Mouse (Mus musculus): ENCODE data around the gene Ctnnbl1. TPM values are rescaled to one million over a fixed set of nuclear protein-coding genes. Genes with fewer than 3 reads are reported as not detected.

Gene Ctnnbl1
- polyA plus RNA-seq, 1 experiment from 2014 or later = 89.4 TPM

DNA sequence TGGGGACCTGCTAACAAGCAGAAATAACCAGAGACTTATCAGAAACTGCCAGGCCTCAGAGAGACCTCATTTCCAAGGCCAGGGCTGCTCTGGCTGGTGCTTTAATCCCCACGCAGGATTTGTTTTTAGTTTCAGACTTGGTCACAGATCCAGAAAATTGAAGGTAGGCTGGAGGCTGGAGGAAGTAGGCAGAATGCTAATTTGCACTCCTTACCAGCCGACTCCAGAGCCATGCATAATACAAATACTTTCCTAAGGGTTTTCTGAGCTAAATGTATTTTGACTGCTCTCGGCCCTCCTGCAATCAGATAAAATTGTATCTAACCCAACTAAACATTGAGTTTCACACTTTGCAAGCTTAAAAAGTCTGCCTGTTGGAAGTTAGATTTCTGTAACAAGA, 67.2 kb downstream of the Ctnnbl1 start:
- H3K36me3 ChIP-seq (ENCODE audit: control insufficient read depth, insufficient read depth, low read length) = no peaks in the 10 kb centered on the region
- H3K27me3 ChIP-seq (replicated peaks; ENCODE audit: control insufficient read depth, insufficient read depth, low read length) = no peaks in the 10 kb centered on the region
- WGBS = 51% methylated on average over 3 of the region's 3 CpGs
- H3K27ac ChIP-seq (ENCODE audit: low read depth, low read length) = no peak overlapping the region
- no peak overlapping the region for H3K4me3 ChIP-seq (ENCODE audit: low read depth, low read length)
- H3K9me3 ChIP-seq (replicated peaks; ENCODE audit: control insufficient read depth, low read length) = no peaks in the 10 kb centered on the region
- ATAC-seq (no peak), DNase-seq (ENCODE audit: low spot score) (no peak)
- peaks cover 30% of the 10 kb centered on the region for H3K4me1 ChIP-seq (ENCODE audit: control insufficient read depth, insufficient read depth, low read length)
- no peak overlapping the region for H3K4me2 ChIP-seq (ENCODE audit: low read length)
- H3K9ac ChIP-seq (ENCODE audit: low read length) = no peak overlapping the region

DNA sequence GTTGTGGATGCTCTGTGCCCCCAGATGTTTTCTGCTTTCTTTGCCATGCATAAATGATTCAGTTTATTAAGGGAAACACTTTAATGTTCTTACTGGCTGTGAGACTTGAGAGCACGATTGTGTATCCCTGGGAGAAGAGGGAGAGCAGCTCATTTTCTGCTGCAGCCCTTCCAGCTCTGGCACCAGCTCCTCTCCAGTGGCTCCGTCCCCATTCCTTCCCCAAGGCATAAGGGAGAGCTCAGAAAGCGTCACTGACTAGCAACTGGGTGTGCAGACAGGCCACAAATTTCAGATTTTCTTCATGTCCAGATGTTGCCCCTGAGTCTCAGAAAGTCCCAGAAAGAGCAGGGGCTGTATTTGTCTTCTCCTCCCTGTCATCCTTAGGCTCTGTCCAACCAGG, 67.9 kb downstream of the Ctnnbl1 start:
- no peak overlapping the region for H3K9ac ChIP-seq (ENCODE audit: low read length)
- no peaks in the 10 kb centered on the region for H3K9me3 ChIP-seq (replicated peaks; ENCODE audit: control insufficient read depth, low read length)
- no peaks in the 10 kb centered on the region; the same call in 1 of the 2 replicates for H3K36me3 ChIP-seq (ENCODE audit: control insufficient read depth, insufficient read depth, low read length)
- 59% methylated on average over 3 of the region's 3 CpGs for WGBS
- H3K27me3 ChIP-seq (replicated peaks; ENCODE audit: control insufficient read depth, insufficient read depth, low read length) = no peaks in the 10 kb centered on the region
- H3K4me3 ChIP-seq (ENCODE audit: low read depth, low read length) = no peak overlapping the region
- no peak overlapping the region for H3K4me2 ChIP-seq (ENCODE audit: low read length)
- H3K27ac ChIP-seq (ENCODE audit: low read depth, low read length) = no peak overlapping the region
- H3K4me1 ChIP-seq (ENCODE audit: control insufficient read depth, insufficient read depth, low read length) = peaks cover 30% of the 10 kb centered on the region
- ATAC-seq (no peak), DNase-seq (ENCODE audit: low spot score) (no peak)

DNA sequence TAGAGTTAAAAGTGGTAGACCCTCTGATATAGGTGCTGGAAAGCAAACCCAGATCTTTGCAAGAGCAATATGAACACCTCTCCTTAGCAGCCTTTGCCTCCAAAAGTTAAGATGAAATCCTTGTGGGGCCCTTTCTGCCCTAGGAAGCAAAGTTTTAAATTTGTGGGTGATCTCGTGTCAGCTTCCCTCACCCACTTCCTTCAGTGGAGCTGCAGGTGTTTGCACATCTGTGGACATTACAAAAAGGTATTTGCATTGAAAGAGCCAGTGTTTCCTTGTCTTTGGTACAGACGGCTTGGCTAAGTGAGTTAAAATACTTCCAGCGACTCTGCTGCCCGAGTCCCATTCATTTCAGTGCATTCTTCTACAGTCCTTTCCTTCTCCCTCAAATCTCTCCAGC, 69.9 kb downstream of the Ctnnbl1 start:
- 23% methylated on average over 4 of the region's 4 CpGs for WGBS

DNA sequence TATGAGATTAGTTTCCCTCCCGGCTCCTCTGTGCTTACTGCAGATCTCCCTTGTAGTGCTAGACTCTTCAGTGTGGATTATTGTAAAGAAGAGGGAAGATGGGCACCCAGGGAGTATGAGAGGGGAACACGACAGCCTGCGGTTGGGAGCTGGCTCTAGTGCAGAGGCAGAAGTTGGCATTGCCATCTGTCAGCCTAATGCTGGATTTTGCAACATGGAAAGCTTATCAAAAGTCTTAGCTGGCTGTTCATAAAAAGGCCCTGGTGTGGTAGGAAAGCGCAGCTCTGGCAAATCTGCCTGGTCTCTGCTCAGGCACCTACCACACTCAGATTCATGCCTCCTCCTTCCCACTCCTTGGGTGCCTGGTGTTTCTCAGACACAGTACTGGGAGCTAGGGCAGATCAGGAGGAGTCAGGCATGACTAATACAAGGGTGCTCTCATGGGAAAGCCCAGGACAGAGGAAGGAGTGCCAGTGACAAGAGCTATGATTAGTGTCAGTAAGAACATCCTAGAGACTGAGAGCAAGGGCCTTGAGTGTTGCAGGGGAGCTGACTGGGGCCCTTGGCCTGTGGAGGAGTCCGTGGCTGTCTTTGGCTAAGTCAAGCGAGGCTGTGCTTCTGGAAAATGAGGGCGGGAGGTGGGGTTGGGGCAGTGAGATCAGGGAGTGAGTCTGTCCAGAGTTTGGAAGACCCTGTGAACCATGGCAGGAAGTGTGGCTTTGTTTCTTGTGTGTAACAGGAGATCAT, 70.6 kb downstream of the Ctnnbl1 start:
- Histone ChIP-seq H3K4me2 (ENCODE audit: low read length) (no peak overlapping the region), H3K9ac (ENCODE audit: low read length) (no peak overlapping the region), H3K9me3 (replicated peaks; ENCODE audit: control insufficient read depth, low read length) (no peaks in the 10 kb centered on the region), H3K4me3 (ENCODE audit: low read depth, low read length) (no peak overlapping the region), H3K4me1 (ENCODE audit: control insufficient read depth, insufficient read depth, low read length) (peaks cover 9% of the 10 kb centered on the region), H3K36me3 (ENCODE audit: control insufficient read depth, insufficient read depth, low read length) (peaks cover 10% of the 10 kb centered on the region), H3K27ac (ENCODE audit: low read depth, low read length) (no peak overlapping the region), H3K27me3 (replicated peaks; ENCODE audit: control insufficient read depth, insufficient read depth, low read length) (no peaks in the 10 kb centered on the region)
- ATAC-seq (no peak), DNase-seq (ENCODE audit: low spot score) (no peak)
- 45% methylated on average over 7 of the region's 7 CpGs for WGBS

More for the DNA sequence above, 69.9 kb downstream of the Ctnnbl1 start:
- Histone ChIP-seq H3K36me3 (ENCODE audit: control insufficient read depth, insufficient read depth, low read length) (peaks cover 4% of the 10 kb centered on the region), H3K27ac (ENCODE audit: low read depth, low read length) (no peak overlapping the region), H3K27me3 (replicated peaks; ENCODE audit: control insufficient read depth, insufficient read depth, low read length) (no peaks in the 10 kb centered on the region), H3K4me1 (ENCODE audit: control insufficient read depth, insufficient read depth, low read length) (peaks cover 16% of the 10 kb centered on the region), H3K4me2 (ENCODE audit: low read length) (no peak overlapping the region), H3K9ac (ENCODE audit: low read length) (no peak overlapping the region), H3K4me3 (ENCODE audit: low read depth, low read length) (no peak overlapping the region), H3K9me3 (replicated peaks; ENCODE audit: control insufficient read depth, low read length) (no peaks in the 10 kb centered on the region)
- ATAC-seq (no peak), DNase-seq (ENCODE audit: low spot score) (no peak)

DNA sequence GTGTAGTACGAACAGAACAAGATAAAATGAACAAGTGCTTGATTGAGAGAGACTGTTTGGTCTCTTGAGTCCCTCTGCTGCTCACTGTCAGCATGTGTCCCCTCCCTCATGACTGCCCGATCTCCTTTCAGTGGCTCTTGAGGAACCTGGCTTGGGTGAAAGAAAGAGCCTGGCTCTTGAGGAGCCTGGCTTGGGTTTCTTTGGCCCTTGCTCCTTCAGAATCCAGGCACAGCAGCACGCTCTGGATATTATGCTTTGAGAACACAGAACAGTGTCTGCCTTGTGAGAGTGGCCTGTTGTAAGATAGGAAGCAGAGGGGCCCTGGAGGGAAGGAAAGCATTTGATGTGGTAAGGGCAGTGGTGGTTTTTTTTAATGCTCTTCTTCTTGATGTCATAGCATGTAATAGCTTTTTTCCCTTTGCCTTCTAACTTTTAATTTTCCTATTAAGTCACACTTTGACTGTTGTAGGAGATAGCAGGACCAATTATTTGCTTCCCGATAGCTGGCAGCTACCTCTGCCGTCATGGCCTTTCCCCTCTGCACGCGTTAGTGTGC, 71.2 kb downstream of the Ctnnbl1 start:
- H3K4me2 ChIP-seq (ENCODE audit: low read length) = no peak overlapping the region
- no peaks in the 10 kb centered on the region for H3K9me3 ChIP-seq (replicated peaks; ENCODE audit: control insufficient read depth, low read length)
- peaks cover 10% of the 10 kb centered on the region for H3K36me3 ChIP-seq (ENCODE audit: control insufficient read depth, insufficient read depth, low read length)
- DNase-seq (ENCODE audit: low spot score) (no peak), ATAC-seq (no peak)
- H3K9ac ChIP-seq (ENCODE audit: low read length) = no peak overlapping the region
- H3K4me1 ChIP-seq (ENCODE audit: control insufficient read depth, insufficient read depth, low read length) = peaks cover 7% of the 10 kb centered on the region; the same call in 1 of the 2 replicates
- 59% methylated on average over 7 of the region's 7 CpGs for WGBS
- no peak overlapping the region for H3K4me3 ChIP-seq (ENCODE audit: low read depth, low read length)
- H3K27ac ChIP-seq (ENCODE audit: low read depth, low read length) = no peak overlapping the region
- H3K27me3 ChIP-seq (replicated peaks; ENCODE audit: control insufficient read depth, insufficient read depth, low read length) = no peaks in the 10 kb centered on the region

DNA sequence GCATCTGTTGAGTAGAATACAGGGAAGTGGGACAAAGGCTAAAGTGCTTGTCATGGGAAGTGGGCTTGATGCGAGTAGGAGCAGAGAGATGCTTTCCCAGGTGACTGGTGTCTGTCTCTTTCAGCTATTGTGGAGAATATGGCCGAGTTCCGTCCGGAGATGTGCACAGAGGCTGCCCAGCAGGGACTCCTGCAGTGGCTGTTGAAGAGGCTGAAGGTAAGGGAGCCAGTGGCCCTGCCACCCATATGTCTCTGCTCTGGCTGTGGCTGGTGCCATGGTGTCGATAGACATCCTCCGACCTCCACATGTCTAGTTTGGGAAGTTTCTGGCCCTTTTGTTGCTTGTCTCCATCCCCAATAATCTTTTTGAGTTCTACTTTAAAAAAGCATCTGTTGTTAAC, 72.1 kb downstream of the Ctnnbl1 start:
- Histone ChIP-seq H3K9ac (ENCODE audit: low read length) (no peak overlapping the region), H3K9me3 (replicated peaks; ENCODE audit: control insufficient read depth, low read length) (no peaks in the 10 kb centered on the region), H3K27ac (ENCODE audit: low read depth, low read length) (no peak overlapping the region), H3K27me3 (replicated peaks; ENCODE audit: control insufficient read depth, insufficient read depth, low read length) (no peaks in the 10 kb centered on the region), H3K4me3 (ENCODE audit: low read depth, low read length) (no peak overlapping the region), H3K4me2 (ENCODE audit: low read length) (no peak overlapping the region), H3K36me3 (ENCODE audit: control insufficient read depth, insufficient read depth, low read length) (peaks cover 10% of the 10 kb centered on the region), H3K4me1 (ENCODE audit: control insufficient read depth, insufficient read depth, low read length) (peaks cover 3% of the 10 kb centered on the region; the same call in 1 of the 2 replicates)
- WGBS = 88% methylated on average over 6 of the region's 6 CpGs
- ATAC-seq (no peak), DNase-seq (ENCODE audit: low spot score) (no peak)

DNA sequence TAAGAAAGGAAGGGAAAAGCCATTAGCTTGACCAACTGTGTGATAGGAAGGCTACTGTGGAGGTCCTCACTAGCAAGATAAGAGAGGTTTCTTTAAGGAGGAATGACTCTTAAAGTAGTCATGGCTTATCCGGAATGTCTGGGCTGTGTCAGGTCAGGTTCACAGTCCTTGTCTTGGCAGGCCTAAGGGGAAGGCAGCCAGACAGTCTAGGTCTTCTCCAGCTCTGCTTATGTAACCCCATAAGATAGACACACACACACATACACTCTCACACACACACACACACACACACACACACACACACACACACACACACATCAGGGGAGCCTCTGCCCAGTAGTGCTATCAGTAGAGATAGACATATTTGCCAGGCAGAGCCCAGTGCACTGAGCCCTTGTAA, 73.5 kb downstream of the Ctnnbl1 start:
- Histone ChIP-seq H3K27me3 (replicated peaks; ENCODE audit: control insufficient read depth, insufficient read depth, low read length) (no peaks in the 10 kb centered on the region), H3K36me3 (ENCODE audit: control insufficient read depth, insufficient read depth, low read length) (peaks cover 18% of the 10 kb centered on the region), H3K9ac (ENCODE audit: low read length) (no peak overlapping the region), H3K9me3 (replicated peaks; ENCODE audit: control insufficient read depth, low read length) (no peaks in the 10 kb centered on the region), H3K4me1 (ENCODE audit: control insufficient read depth, insufficient read depth, low read length) (no peaks in the 10 kb centered on the region), H3K4me3 (ENCODE audit: low read depth, low read length) (no peak overlapping the region), H3K4me2 (ENCODE audit: low read length) (no peak overlapping the region), H3K27ac (ENCODE audit: low read depth, low read length) (no peak overlapping the region)
- ATAC-seq (no peak), DNase-seq (ENCODE audit: low spot score) (no peak)
- WGBS = 95% methylated on average over 1 of the region's 1 CpGs

DNA sequence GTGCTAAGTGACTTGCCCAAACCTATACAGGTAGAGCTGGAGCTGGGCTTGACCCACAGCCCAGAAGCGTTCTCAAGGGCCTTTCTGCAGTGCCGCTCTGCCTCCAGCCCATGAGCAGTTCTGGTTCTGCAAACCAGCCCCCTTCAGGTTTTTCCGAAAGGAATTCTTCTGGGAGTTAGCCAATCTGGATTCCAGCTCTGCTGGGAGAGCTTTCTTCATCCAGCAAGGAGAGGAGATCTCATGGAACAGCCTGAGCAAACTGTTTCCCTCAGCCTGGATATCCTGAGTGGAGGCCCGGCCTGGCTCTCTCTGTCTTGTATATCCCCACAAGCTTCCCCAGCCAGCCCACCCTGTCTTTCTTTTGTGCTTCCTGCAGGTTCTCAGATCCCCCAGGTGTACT, 75.9 kb downstream of the Ctnnbl1 start:
- Histone ChIP-seq H3K4me3 (ENCODE audit: low read depth, low read length) (no peak overlapping the region), H3K36me3 (ENCODE audit: control insufficient read depth, insufficient read depth, low read length) (peaks cover 24% of the 10 kb centered on the region), H3K4me1 (ENCODE audit: control insufficient read depth, insufficient read depth, low read length) (no peaks in the 10 kb centered on the region), H3K9ac (ENCODE audit: low read length) (no peak overlapping the region), H3K4me2 (ENCODE audit: low read length) (no peak overlapping the region), H3K27ac (ENCODE audit: low read depth, low read length) (no peak overlapping the region), H3K9me3 (replicated peaks; ENCODE audit: control insufficient read depth, low read length) (no peaks in the 10 kb centered on the region), H3K27me3 (replicated peaks; ENCODE audit: control insufficient read depth, insufficient read depth, low read length) (no peaks in the 10 kb centered on the region)
- ATAC-seq (no peak), DNase-seq (ENCODE audit: low spot score) (no peak)
- 97% methylated on average over 4 of the region's 4 CpGs for WGBS
